Mouse (Mus musculus): ENCODE data around the gene Kpna4. TPM values are rescaled to one million over a fixed set of nuclear protein-coding genes. Genes with fewer than 3 reads are reported as not detected.
A peak's percentile ranks its signal among the peaks of the same experiment; 100 is the strongest.

Kpna4 gene
- polyA plus RNA-seq (2016; fragmentation: Nextera tagmentation; extraction: Ambion mirVana), result 32.4 and 34.4 TPM in 2 replicates

DNA sequence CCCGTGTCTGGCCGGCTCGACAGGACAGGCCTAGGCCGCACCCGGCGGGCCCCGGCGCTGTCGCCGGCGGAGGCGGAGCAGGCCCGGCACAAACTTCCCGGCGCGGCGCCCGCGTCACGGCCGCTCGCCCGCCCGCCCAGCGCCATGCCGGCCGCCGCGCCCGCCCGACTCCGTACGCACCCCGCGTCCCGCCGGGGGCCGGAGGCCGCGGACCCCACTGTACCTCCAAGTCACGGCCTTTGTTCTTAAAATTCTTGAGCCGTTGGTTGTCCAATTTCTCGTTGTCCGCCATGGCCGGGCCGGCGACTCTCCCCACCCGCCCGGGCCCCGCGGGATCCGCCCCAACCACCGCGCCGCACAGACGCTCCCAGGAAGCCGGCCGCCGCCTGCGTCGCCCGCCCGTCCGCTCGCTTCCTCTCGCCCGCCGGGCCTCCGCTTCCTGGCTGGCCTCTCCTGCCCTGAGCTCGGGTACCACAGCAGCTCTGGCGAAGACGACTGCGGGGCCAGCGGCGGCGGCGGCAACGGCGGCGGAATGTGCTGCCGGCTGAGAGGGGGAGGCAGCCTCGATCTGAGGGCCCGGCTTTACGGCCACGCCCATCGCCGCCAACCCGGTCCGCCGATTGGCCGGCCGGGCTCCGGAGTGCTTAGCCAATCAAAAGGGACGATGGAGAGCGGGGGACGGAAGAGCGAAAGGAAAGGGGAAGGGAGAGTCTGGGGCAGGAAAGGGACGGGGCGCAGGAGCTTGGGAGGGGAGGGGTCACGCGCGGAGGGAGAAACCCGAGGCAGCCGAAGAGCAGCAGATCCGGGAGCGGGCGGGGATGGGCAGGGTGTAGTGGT, at the start of gene Kpna4:
Gene Kpna4, minus strand, starts transcription at position 605 of the 837 bp plus-strand sequence.
- no peaks in the 10 kb centered on the region for H3K9me3 ChIP-seq
- DNase-seq (ENCODE audit: low spot score), result peak; percentile 97
- peak within 1 kb of the TSS; percentile 92 for H3K4me3 ChIP-seq
- H3K27ac ChIP-seq (replicated peaks), result peak within 1 kb of the TSS; percentile 96
- peaks cover 16% of the 10 kb centered on the region for H3K4me1 ChIP-seq
- H3K36me3 ChIP-seq (replicated peaks), result no peaks in the 10 kb centered on the region
- peaks cover 6% of the 10 kb centered on the region; the same call in 1 of the 2 replicates for H3K27me3 ChIP-seq (replicated peaks; ENCODE audit: low read depth, poor library complexity, severe bottlenecking)
- under 1% methylated on average over 107 of the region's 107 CpGs for WGBS

DNA sequence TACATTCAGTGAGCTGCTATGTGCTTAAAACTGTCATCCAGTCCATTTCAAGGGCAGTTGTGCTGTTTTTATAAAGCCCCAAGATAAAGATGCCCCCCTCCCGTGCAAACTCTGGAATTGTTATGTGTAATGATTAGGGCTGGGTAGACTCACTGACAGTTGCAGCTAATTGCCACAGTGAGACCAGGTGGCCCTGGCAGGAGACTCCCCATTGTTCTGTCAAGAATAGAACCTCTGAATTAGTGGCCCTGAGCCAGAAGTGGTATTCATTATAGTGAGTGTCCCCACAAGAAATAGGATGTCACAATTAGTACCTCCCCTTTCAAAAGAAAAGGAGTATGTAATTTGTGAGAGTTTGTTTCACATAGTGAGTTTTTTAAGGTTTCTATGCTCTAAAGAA, 48.3 kb upstream of the Kpna4 start:
- no peaks in the 10 kb centered on the region for H3K36me3 ChIP-seq (replicated peaks)
- WGBS, result 43% methylated on average over 1 of the region's 1 CpGs
- no peaks in the 10 kb centered on the region; the same call in 1 of the 2 replicates for H3K4me1 ChIP-seq
- H3K4me3 ChIP-seq, result no peak overlapping the region
- DNase-seq (ENCODE audit: low spot score), result no peak
- H3K27ac ChIP-seq (replicated peaks), result no peak overlapping the region
- H3K9me3 ChIP-seq, result no peaks in the 10 kb centered on the region
- H3K27me3 ChIP-seq (replicated peaks; ENCODE audit: low read depth, poor library complexity, severe bottlenecking), result no peaks in the 10 kb centered on the region

DNA sequence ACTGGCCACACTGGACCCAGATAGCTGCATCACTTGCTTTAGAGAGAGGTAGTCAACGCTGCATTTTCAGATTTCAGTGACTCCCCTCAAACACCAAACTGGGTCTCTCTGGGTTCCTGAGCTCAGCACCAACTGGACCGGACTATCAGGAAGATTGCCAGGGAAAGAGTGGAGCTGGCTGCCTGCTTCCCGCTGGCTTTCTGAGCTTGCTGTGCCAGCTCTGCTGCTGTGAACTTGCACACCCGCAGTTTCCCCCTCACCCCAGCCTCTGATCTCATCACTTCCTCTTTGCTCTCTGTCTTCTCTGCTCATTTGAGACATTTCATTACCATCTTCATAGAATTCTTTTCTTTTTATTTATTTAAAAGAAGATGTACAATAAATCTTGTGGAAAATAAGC, 44.2 kb upstream of the Kpna4 start:
- H3K27ac ChIP-seq (replicated peaks), result no peak overlapping the region
- WGBS, result 77% methylated on average over 4 of the region's 4 CpGs

DNA sequence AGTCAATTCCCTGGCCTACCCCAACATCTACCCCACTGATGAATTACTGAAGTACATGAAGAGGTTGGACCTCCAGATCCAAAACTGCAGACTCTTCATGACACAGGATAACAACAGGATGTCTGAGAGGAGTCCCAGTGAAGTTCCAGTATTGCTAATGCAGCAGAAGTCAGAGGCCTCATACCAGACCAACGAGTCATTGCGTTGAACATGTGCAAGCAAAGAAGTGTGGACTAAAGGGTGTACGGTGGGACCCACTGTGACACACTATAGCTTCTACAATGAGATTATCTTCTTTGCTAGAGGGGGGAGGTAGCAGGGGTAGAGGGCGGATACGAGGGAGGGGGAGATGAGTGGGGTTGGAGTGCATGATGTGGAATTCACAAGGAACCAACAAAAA, 42.9 kb upstream of the Kpna4 start:
- no peaks in the 10 kb centered on the region for H3K36me3 ChIP-seq (replicated peaks)

More for the DNA sequence above, 44.2 kb upstream of the Kpna4 start:
- Histone ChIP-seq H3K4me1 (no peaks in the 10 kb centered on the region), H3K9me3 (no peaks in the 10 kb centered on the region), H3K27me3 (replicated peaks; ENCODE audit: low read depth, poor library complexity, severe bottlenecking) (no peaks in the 10 kb centered on the region), H3K36me3 (replicated peaks) (no peaks in the 10 kb centered on the region), H3K4me3 (no peak overlapping the region)
- DNase-seq (ENCODE audit: low spot score), result no peak

DNA sequence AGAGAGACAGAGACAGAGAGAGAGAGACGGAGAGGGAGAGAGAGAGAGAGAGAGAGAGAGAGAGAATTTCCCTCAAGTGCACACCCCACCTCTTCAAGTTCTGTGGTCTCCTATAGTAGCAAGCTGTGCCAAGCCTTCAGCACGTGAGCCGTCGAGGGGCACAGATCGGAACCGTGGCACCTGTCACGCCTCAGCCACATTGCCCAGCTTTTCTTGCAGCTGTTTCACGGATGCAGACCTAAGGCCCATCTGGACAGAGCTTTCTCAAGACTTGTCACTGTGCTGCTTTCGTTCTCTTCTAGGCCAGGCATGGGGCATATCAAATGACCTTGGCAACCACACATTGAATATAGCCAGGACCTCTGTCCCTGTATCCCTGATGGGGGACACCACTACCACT, 41.8 kb upstream of the Kpna4 start:
- Histone ChIP-seq H3K27me3 (replicated peaks; ENCODE audit: low read depth, poor library complexity, severe bottlenecking) (no peaks in the 10 kb centered on the region), H3K9me3 (no peaks in the 10 kb centered on the region), H3K36me3 (replicated peaks) (no peaks in the 10 kb centered on the region), H3K4me1 (no peaks in the 10 kb centered on the region), H3K4me3 (no peak overlapping the region), H3K27ac (replicated peaks) (no peak overlapping the region)
- DNase-seq (ENCODE audit: low spot score), result no peak
- WGBS, result 90% methylated on average over 9 of the region's 9 CpGs

More for the DNA sequence above, 42.9 kb upstream of the Kpna4 start:
- 90% methylated on average over 5 of the region's 5 CpGs for WGBS
- no peaks in the 10 kb centered on the region for H3K27me3 ChIP-seq (replicated peaks; ENCODE audit: low read depth, poor library complexity, severe bottlenecking)
- DNase-seq (ENCODE audit: low spot score), result no peak
- H3K4me3 ChIP-seq, result no peak overlapping the region
- H3K9me3 ChIP-seq, result no peaks in the 10 kb centered on the region
- H3K27ac ChIP-seq (replicated peaks), result no peak overlapping the region
- no peaks in the 10 kb centered on the region for H3K4me1 ChIP-seq

DNA sequence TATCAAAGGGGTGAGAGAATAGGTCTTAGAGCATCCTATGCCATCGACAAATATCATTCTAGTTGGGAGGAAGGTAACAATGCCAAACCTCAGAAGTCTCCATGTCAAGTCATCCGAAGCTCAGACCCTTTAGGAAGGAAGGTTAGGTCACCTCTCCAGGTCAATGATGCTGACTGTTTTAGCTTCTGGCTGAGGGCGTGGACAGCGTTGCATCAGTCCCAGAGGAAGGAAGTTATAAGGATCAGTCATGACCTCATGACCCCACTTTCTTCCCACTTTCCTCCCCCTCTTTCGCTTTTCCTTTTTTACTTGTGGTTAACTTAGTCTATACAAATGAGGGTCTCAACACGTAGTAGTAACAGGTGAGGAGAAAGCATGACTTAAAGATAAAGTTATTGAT, 36.1 kb upstream of the Kpna4 start:
- Histone ChIP-seq H3K4me1 (no peaks in the 10 kb centered on the region), H3K27ac (replicated peaks) (no peak overlapping the region), H3K27me3 (replicated peaks; ENCODE audit: low read depth, poor library complexity, severe bottlenecking) (no peaks in the 10 kb centered on the region), H3K4me3 (no peak overlapping the region), H3K36me3 (replicated peaks) (no peaks in the 10 kb centered on the region), H3K9me3 (no peaks in the 10 kb centered on the region)
- WGBS, result 67% methylated on average over 6 of the region's 6 CpGs
- DNase-seq (ENCODE audit: low spot score), result no peak

DNA sequence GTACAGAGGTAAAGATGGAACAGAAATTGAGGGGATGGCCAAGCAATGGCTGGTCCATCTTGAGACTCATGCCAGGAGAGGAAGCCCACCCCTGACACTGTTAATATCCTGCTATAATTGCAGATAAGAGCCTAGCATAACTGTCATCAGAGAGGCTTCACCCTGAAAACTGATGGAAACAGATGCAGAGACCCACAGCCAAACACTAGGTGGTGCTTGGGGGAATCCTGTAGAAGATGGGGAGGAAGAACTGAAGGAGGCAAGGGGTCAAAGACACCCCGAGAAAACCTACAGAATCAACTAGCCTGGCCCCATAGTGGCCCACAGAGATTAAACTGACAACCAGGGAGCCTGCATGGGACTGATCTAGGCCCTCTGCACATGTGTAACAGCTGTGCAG, 33.5 kb upstream of the Kpna4 start:
- H3K4me3 ChIP-seq, result no peak overlapping the region
- H3K27me3 ChIP-seq (replicated peaks; ENCODE audit: low read depth, poor library complexity, severe bottlenecking), result no peaks in the 10 kb centered on the region
- WGBS, result 71% methylated on average over 1 of the region's 1 CpGs
- H3K4me1 ChIP-seq, result no peaks in the 10 kb centered on the region
- no peaks in the 10 kb centered on the region for H3K9me3 ChIP-seq
- H3K27ac ChIP-seq (replicated peaks), result no peak overlapping the region
- H3K36me3 ChIP-seq (replicated peaks), result no peaks in the 10 kb centered on the region
- no peak for DNase-seq (ENCODE audit: low spot score)

DNA sequence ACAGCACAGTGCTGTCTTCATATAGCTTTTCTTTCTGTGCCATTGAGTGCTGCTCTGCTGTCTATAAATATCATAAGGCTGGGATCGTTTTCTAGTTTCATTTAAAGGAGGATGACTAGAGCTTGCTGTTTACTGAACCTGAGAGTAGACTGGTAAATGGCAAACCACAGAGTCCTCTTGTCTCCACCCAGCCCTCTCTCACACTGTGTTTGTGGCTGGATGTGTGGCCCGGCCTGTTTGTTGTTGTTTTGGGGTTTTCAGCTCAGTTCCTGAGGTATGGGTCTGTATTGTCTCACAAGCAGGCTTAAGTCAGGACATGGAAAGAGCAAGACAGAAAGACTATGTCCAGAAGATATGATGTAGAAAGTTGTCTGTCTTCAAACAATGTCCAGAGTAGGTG, 32.6 kb upstream of the Kpna4 start:
- no peak overlapping the region for H3K27ac ChIP-seq (replicated peaks)
- H3K9me3 ChIP-seq, result no peaks in the 10 kb centered on the region
- H3K27me3 ChIP-seq (replicated peaks; ENCODE audit: low read depth, poor library complexity, severe bottlenecking), result no peaks in the 10 kb centered on the region
- H3K4me1 ChIP-seq, result no peaks in the 10 kb centered on the region
- no peak for DNase-seq (ENCODE audit: low spot score)
- 76% methylated on average over 2 of the region's 2 CpGs for WGBS
- no peaks in the 10 kb centered on the region for H3K36me3 ChIP-seq (replicated peaks)
- no peak overlapping the region for H3K4me3 ChIP-seq

DNA sequence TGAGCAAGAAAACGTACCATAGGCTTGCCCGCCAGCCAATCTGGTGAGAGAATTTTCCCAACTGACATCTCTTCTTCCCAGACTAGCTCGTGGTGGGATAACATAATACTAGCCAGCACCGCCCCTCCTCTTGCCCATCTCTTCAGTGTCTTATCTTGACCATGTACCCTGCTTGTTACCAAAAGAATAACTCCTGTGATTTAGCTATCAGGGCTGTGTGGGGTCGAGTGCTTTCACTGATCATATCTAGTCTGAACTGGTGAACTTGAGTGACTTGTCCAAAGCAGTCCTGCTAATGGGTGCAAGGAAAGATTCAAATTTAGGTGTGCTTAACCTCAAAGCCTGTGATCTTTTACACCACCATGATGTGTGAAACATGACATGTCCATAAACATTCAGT, 31.0 kb upstream of the Kpna4 start:
- Histone ChIP-seq H3K4me3 (no peak overlapping the region), H3K9me3 (no peaks in the 10 kb centered on the region), H3K36me3 (replicated peaks) (no peaks in the 10 kb centered on the region), H3K27ac (replicated peaks) (no peak overlapping the region), H3K4me1 (no peaks in the 10 kb centered on the region), H3K27me3 (replicated peaks; ENCODE audit: low read depth, poor library complexity, severe bottlenecking) (no peaks in the 10 kb centered on the region)
- WGBS, result 79% methylated on average over 5 of the region's 5 CpGs
- DNase-seq (ENCODE audit: low spot score), result no peak

DNA sequence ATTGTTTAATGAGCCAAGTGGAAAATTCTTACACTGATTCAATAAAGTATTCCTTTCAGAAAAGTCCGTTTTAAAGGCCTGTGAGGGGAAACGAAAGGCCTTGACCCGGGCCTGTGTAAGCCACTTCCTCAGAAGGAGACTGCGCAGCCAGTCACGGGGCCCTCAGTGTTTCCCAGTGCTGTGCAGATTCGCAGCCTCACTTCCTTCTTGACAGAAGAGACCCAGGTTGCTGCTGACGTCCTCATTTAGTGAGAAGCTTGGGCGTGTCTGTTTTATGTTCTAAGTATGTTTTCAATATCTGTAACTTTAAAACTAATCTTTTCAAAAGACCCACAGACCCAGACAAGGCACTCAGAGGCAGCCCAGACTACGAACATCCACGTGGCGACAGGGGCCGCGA, 29.6 kb upstream of the Kpna4 start:
- H3K4me3 ChIP-seq, result no peak overlapping the region
- no peak overlapping the region for H3K27ac ChIP-seq (replicated peaks)

DNA sequence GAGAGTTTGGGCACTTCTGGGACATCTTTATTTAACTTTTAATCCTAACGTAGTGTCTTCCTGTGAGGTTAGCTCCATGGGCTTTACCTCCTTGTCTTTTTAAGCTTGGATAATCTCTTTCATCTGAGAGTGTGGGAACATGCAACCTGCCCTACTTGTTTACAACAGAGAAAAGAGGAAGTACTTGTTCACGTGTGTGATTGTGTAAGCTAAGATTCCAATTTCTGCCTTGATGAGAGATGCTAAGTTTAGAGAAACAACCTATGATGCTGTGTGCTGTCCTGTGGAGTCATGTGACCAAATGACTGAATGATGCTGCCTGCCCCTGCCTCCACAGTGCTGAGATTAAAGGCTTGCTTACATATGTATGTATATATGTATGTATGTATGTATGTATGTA, 27.8 kb upstream of the Kpna4 start:
- 74% methylated on average over 2 of the region's 2 CpGs for WGBS
- no peaks in the 10 kb centered on the region for H3K4me1 ChIP-seq
- DNase-seq (ENCODE audit: low spot score), result no peak

More for the DNA sequence above, 29.6 kb upstream of the Kpna4 start:
- Histone ChIP-seq H3K9me3 (no peaks in the 10 kb centered on the region), H3K27me3 (replicated peaks; ENCODE audit: low read depth, poor library complexity, severe bottlenecking) (no peaks in the 10 kb centered on the region), H3K4me1 (no peaks in the 10 kb centered on the region), H3K36me3 (replicated peaks) (no peaks in the 10 kb centered on the region)
- no peak for DNase-seq (ENCODE audit: low spot score)
- 82% methylated on average over 13 of the region's 13 CpGs for WGBS

DNA sequence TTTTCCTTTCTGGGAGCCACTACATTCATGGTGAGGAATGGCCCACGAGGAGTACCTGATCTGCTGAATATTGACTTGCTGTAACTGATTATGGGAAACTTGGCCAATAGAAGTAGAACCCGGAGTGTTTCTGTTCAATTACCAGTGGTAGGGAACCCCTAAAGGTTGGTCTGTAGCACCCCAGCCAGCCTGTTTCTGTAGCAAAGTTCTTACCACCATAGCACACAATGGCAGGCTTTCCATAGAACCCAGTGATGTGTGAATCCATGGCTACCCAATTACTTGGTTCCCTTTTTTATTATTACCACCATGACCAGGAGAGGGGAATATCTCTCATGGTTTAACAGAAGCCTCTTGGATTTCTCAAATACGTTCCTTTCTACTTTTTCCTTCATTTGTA, 24.0 kb upstream of the Kpna4 start:
- Histone ChIP-seq H3K4me3 (no peak overlapping the region), H3K27ac (replicated peaks) (no peak overlapping the region), H3K27me3 (replicated peaks; ENCODE audit: low read depth, poor library complexity, severe bottlenecking) (no peaks in the 10 kb centered on the region), H3K4me1 (no peaks in the 10 kb centered on the region), H3K36me3 (replicated peaks) (no peaks in the 10 kb centered on the region), H3K9me3 (no peaks in the 10 kb centered on the region)
- no peak for DNase-seq (ENCODE audit: low spot score)
- 88% methylated on average over 3 of the region's 3 CpGs for WGBS

More for the DNA sequence above, 27.8 kb upstream of the Kpna4 start:
- H3K27me3 ChIP-seq (replicated peaks; ENCODE audit: low read depth, poor library complexity, severe bottlenecking), result no peaks in the 10 kb centered on the region
- H3K4me3 ChIP-seq, result no peak overlapping the region
- H3K9me3 ChIP-seq, result no peaks in the 10 kb centered on the region
- H3K36me3 ChIP-seq (replicated peaks), result no peaks in the 10 kb centered on the region
- no peak overlapping the region for H3K27ac ChIP-seq (replicated peaks)

DNA sequence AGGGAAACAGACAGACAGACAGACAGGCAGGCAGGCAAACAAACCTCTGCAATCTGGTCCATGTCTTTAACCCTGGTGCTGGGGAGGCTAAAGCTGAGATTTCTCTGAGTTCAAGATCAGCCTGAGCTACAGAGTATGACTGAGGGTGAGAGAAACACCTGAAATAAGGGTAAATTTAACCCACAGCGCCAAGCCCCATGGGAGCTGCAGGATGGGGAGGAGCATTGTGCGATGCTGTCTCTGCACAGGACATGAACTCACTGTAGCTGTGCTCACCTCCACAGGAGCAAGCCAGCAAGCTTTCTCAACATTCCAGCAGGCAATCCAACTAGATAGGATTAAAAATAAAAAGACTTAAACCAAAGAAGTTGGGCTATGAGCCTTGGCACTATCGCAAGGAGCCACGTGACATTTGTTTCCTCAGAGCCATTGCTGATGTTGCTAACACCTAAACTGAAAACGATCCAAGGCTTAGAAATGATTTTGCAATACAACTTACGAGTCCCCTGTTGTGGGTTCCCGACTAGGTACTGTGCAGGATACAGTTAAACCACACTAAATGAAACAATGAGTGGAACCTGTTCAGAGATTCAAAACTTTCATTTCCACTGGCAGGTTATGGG, 15.6 kb upstream of the Kpna4 start:
- Histone ChIP-seq H3K4me1 (no peaks in the 10 kb centered on the region), H3K36me3 (replicated peaks) (no peaks in the 10 kb centered on the region), H3K4me3 (no peak overlapping the region), H3K9me3 (no peaks in the 10 kb centered on the region), H3K27me3 (replicated peaks; ENCODE audit: low read depth, poor library complexity, severe bottlenecking) (no peaks in the 10 kb centered on the region), H3K27ac (replicated peaks) (no peak overlapping the region)
- 90% methylated on average over 7 of the region's 7 CpGs for WGBS
- DNase-seq (ENCODE audit: low spot score), result no peak
